Mouse (Mus musculus) forelimb bud, embryonic 11.5 days (tissue): ENCODE data around the gene Ss18l2.

Experiments
- DNase-seq: peaks from one replicate; pipeline ENCODE4 v3.0.0-alpha.2; 2012; ENCODE audit warnings: low read depth, low spot score

Gene Ss18l2

GRCm38 (mm10) chr9:121704261-121704645 lies 5.9 kb upstream of the Ss18l2 start:
- DNase-seq: no peak

- DNase-seq: peak; percentile 93
These were observed 5.2 kb upstream of the Ss18l2 start, which contains the start of gene Sec22c for GRCm38 (mm10) chr9:121704646-121705625. Sec22c (minus strand) TSS chr9:121705490.

- DNase-seq: no peak
These were observed 4.0 kb upstream of the Ss18l2 start for GRCm38 (mm10) chr9:121706029-121706675.

GRCm38 (mm10) chr9:121707801-121708200 lies 2.3 kb upstream of the Ss18l2 start:
- DNase-seq: no peak

- DNase-seq: no peak
These were observed 1.3 kb upstream of the Ss18l2 start for GRCm38 (mm10) chr9:121708506-121709486.

GRCm38 (mm10) chr9:121710584-121710975 lies 451 bp downstream of the Ss18l2 start:
- no peak for DNase-seq

GRCm38 (mm10) chr9:121717048-121717447 lies 6.9 kb downstream of the Ss18l2 start:
- DNase-seq: no peak

- DNase-seq: no peak
These were observed 8.1 kb downstream of the Ss18l2 start for GRCm38 (mm10) chr9:121718070-121718705.

- DNase-seq: peak; percentile 98
These were observed 8.7 kb downstream of the Ss18l2 start, which contains the start of gene Nktr for GRCm38 (mm10) chr9:121718792-121719318. Nktr (plus strand) TSS chr9:121719169.

GRCm38 (mm10) chr9:121719347-121720331 lies 9.5 kb downstream of the Ss18l2 start:
- DNase-seq: peak; percentile 57

- no peak for DNase-seq
These were observed 30.4 kb downstream of the Ss18l2 start for GRCm38 (mm10) chr9:121740490-121740889.

GRCm38 (mm10) chr9:121741168-121741567 lies 31.0 kb downstream of the Ss18l2 start:
- DNase-seq: no peak

- DNase-seq: no peak
These were observed 33.9 kb downstream of the Ss18l2 start for GRCm38 (mm10) chr9:121744051-121744450.

- DNase-seq: no peak
These were observed 42.6 kb downstream of the Ss18l2 start for GRCm38 (mm10) chr9:121752774-121753173.

GRCm38 (mm10) chr9:121754624-121755023 lies 44.5 kb downstream of the Ss18l2 start:
- DNase-seq: no peak

- DNase-seq: no peak
These were observed 46.7 kb downstream of the Ss18l2 start for GRCm38 (mm10) chr9:121756785-121757184.

- DNase-seq: peak; percentile 14
These were observed 47.3 kb downstream of the Ss18l2 start for GRCm38 (mm10) chr9:121757432-121757831.

- peak; percentile 61 for DNase-seq
These were observed 48.0 kb downstream of the Ss18l2 start for GRCm38 (mm10) chr9:121757835-121758814.
